Mouse (Mus musculus): ENCODE results near the gene Ugt1a6b.

DNA sequence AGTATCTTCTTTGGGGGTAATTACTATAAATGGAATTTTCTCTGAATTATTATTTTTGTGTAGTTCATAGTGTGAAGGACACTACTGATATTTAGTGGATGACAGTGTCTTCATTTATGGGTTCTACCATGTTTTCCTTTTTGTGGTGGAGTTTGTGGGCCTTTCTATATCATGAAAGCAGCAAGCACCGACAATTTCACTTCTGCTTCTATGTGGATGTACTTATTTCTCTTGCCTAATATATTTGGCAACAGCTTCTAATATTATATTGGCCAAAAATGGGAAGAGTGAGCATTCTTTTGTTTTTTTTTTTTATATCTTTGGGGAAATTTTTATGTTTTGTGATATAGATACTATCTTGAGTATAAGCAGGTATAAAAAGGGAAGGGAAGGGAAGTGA, 21.4 kb upstream of the Ugt1a6b start:
- no peak for TF ChIP-seq CTCF (IDR thresholded peaks at IDR 0.05; ENCODE audit: extremely low read depth, insufficient read depth, insufficient read length, insufficient replicate concordance)
- no peak for TF ChIP-seq POLR2A (IDR thresholded peaks at IDR 0.05; ENCODE audit: low read depth, low read length)

Measured in spleen, adult 2 months (tissue).